Mouse (Mus musculus) CH12.LX (cell line): ENCODE data around the gene Ankfy1. TPM values are rescaled to one million over a fixed set of nuclear protein-coding genes. Genes with fewer than 3 reads are reported as not detected.
"Not testable (repeated sequence)": the region's sequence is repeated elsewhere in the genome, so short reads cannot be mapped to it uniquely, and the experiment has no call there.

Experiments
- DNase-seq: peaks from one replicate; pipeline ENCODE4 v3.0.0-alpha.2; 2013; ENCODE audit errors: extremely low read depth
- H3K27ac ChIP-seq: 2 replicates; pipeline ENCODE4 v1.5.1; 2012; ENCODE audit warnings: low read depth, mild to moderate bottlenecking, control low read depth, moderate library complexity; ENCODE audit not compliant: insufficient read depth
- H3K27me3 ChIP-seq: replicated peaks from 2 replicates; pipeline ENCODE3; 2012; ENCODE audit warnings: inconsistent platforms
- H3K36me3 ChIP-seq, 2 experiments: replicated peaks in 1 of 2; 2 replicates each; pipeline versions ENCODE3 to v1.6.1; 2012; ENCODE audit warnings: inconsistent platforms in 1 of 2, low read length in 1 of 2, mild to moderate bottlenecking in 1 of 2, mixed read lengths in 1 of 2, moderate library complexity in 1 of 2; ENCODE audit not compliant: control insufficient read depth in 1 of 2, insufficient read depth in 1 of 2
- H3K4me1 ChIP-seq, 2 experiments: 2 replicates each; pipeline ENCODE4 v1.6.1; 2012; ENCODE audit warnings: inconsistent platforms in 1 of 2, moderate library complexity in 1 of 2; ENCODE audit not compliant: insufficient read depth in 2 of 2, control insufficient read depth in 1 of 2
- H3K4me2 ChIP-seq: 2 replicates; pipeline ENCODE4 v1.6.1; 2012; ENCODE audit warnings: low read depth, mild to moderate bottlenecking, control low read depth; ENCODE audit not compliant: poor library complexity, insufficient read depth, severe bottlenecking
- H3K4me3 ChIP-seq, 3 experiments: fragments of 150-350 bp in 1 of 3; sonication (generic) in 1 of 3; replicated peaks in 1 of 3; 2 replicates each; pipeline versions ENCODE3 to v1.5.1; 2011 to 2012; ENCODE audit warnings: low read depth in 2 of 3, low read length in 2 of 3, mild to moderate bottlenecking in 2 of 3, moderate library complexity in 2 of 3, control low read depth in 1 of 3, improper control_type of control experiment in 1 of 3, inconsistent platforms in 1 of 3, mixed read lengths in 1 of 3; ENCODE audit not compliant: poor library complexity in 1 of 3
- H3K79me2 ChIP-seq: replicated peaks from 2 replicates; pipeline ENCODE4 v1.6.1; 2012; ENCODE audit warnings: mild to moderate bottlenecking, moderate library complexity; ENCODE audit not compliant: control insufficient read depth, poor library complexity, insufficient read depth, severe bottlenecking; ENCODE audit errors: extremely low read depth
- H3K9ac ChIP-seq: 2 replicates; pipeline ENCODE4 v1.6.1; 2012; ENCODE audit warnings: low read depth, mild to moderate bottlenecking, control low read depth, moderate library complexity; ENCODE audit not compliant: insufficient read depth
- H3K9me3 ChIP-seq: replicated peaks from 2 replicates; pipeline ENCODE3; 2012; ENCODE audit warnings: low read length, inconsistent platforms, mixed read lengths
- CHD1 ChIP-seq: IDR thresholded peaks from 2 replicates; pipeline ENCODE4 v1.6.1; 2012; ENCODE audit warnings: low read depth, low read length, improper control_type of control experiment, inconsistent platforms
- CTCF ChIP-seq, 2 experiments: IDR thresholded peaks in 1 of 2; conservative IDR thresholded peaks in 1 of 2; 2 replicates each; pipeline ENCODE4 v1.5.1; 2011 to 2012; ENCODE audit warnings: low read depth in 2 of 2, low read length in 2 of 2, improper control_type of control experiment in 1 of 2, inconsistent platforms in 1 of 2, mild to moderate bottlenecking in 1 of 2, moderate library complexity in 1 of 2
- E2F4 ChIP-seq: IDR thresholded peaks from 2 replicates; pipeline ENCODE4 v1.6.1; 2011; ENCODE audit warnings: low read depth, low read length, improper control_type of control experiment; ENCODE audit not compliant: insufficient replicate concordance
- ETS1 ChIP-seq: conservative IDR thresholded peaks from 2 replicates; pipeline ENCODE4 v1.6.1; 2012; ENCODE audit warnings: low read depth, mild to moderate bottlenecking, inconsistent platforms, low read length, improper control_type of control experiment, moderate library complexity
- GABPA ChIP-seq: IDR thresholded peaks from 2 replicates; pipeline ENCODE4 v1.6.1; 2012; ENCODE audit warnings: low read depth, low read length, improper control_type of control experiment, inconsistent platforms; ENCODE audit not compliant: insufficient replicate concordance
- JUN ChIP-seq: IDR thresholded peaks from 2 replicates; pipeline ENCODE4 v1.6.1; 2011; ENCODE audit warnings: low read depth, mild to moderate bottlenecking, low read length, improper control_type of control experiment, moderate library complexity; ENCODE audit not compliant: insufficient read depth
- KAT2A ChIP-seq: IDR thresholded peaks from 2 replicates; pipeline ENCODE4 v1.6.1; 2012; ENCODE audit warnings: low read length, improper control_type of control experiment, inconsistent platforms; ENCODE audit not compliant: insufficient replicate concordance
- MEF2A ChIP-seq: IDR thresholded peaks from 2 replicates; pipeline ENCODE4 v1.6.1; 2014; ENCODE audit warnings: low read depth, mild to moderate bottlenecking, inconsistent platforms, low read length, improper control_type of control experiment, borderline replicate concordance
- MXI1 ChIP-seq: IDR thresholded peaks from 2 replicates; pipeline ENCODE4 v1.6.1; 2011; ENCODE audit warnings: mild to moderate bottlenecking, low read depth, low read length, improper control_type of control experiment
- MYC ChIP-seq: IDR thresholded peaks from 2 replicates; pipeline ENCODE4 v1.6.1; 2011; ENCODE audit warnings: low read depth, mild to moderate bottlenecking, improper control_type of control experiment, low read length
- NRF1 ChIP-seq: IDR thresholded peaks from 2 replicates; pipeline ENCODE4 v1.6.1; 2014; ENCODE audit warnings: low read depth, mild to moderate bottlenecking, inconsistent platforms, low read length, improper control_type of control experiment, moderate library complexity
- PAX5 ChIP-seq: IDR thresholded peaks from 2 replicates; pipeline ENCODE4 v1.6.1; 2012; ENCODE audit warnings: low read length, inconsistent platforms, mixed read lengths
- POLR2AphosphoS2 ChIP-seq: IDR thresholded peaks from 2 replicates; pipeline ENCODE4 v1.6.1; 2011; ENCODE audit warnings: low read depth, low read length, improper control_type of control experiment
- RAD21 ChIP-seq: IDR thresholded peaks from 2 replicates; pipeline ENCODE4 v1.6.1; 2011; ENCODE audit warnings: low read depth, mild to moderate bottlenecking, low read length, improper control_type of control experiment, moderate library complexity
- SMC3 ChIP-seq: IDR thresholded peaks from 2 replicates; pipeline ENCODE4 v1.6.1; 2011; ENCODE audit warnings: low read depth, low read length, improper control_type of control experiment
- TBP ChIP-seq: conservative IDR thresholded peaks from 2 replicates; pipeline ENCODE4 v1.6.1; 2011; ENCODE audit warnings: low read depth, low read length, improper control_type of control experiment
- USF1 ChIP-seq: IDR thresholded peaks from 2 replicates; pipeline ENCODE4 v1.6.1; 2014; ENCODE audit warnings: low read depth, mild to moderate bottlenecking, inconsistent platforms, low read length, improper control_type of control experiment
- ZMIZ1 ChIP-seq: IDR thresholded peaks from 2 replicates; pipeline ENCODE4 v1.6.1; 2012; ENCODE audit warnings: low read depth, mild to moderate bottlenecking, inconsistent platforms, low read length, improper control_type of control experiment
- dilution Hi-C: fragments of 300-500 bp; cut with MboI; formaldehyde crosslinking; loops from 2 replicates; pipeline ENCODE4 v1.14.3; 2020; ENCODE audit warnings: low sequenced_read_pairs; ENCODE audit not compliant: extremely low pct_unique_long_range_greater_than_20kb, extremely low pct_ligation_motif_present
- in situ Hi-C: fragments of 300-500 bp; cut with MboI; formaldehyde crosslinking; loops from 3 replicates; pipeline ENCODE4 v1.14.3; 2019; ENCODE audit warnings: low sequenced_read_pairs, low pct_ligation_motif_present, low pct_unique_long_range_greater_than_20kb, mixed read lengths
- polyA plus RNA-seq: library from polyadenylated mRNA; unstranded; fragments of >175 nt; gene quantifications from 2 replicates; pipeline ENCODE4 v1.2.1, GENCODE M21; 2012; ENCODE audit warnings: low read depth; ENCODE audit not compliant: insufficient read length
- total RNA-seq, 2 experiments: library from RNA; depleted of rRNA; stranded (reverse); fragments of 300-350 nt in 1 of 2; fragments of >200 nt in 1 of 2; gene quantifications; 2 replicates each; pipeline ENCODE4 v1.2.3; 2012 to 2014

Gene Ankfy1
- total and polyA plus RNA-seq, 3 experiments = 31.4 to 37.0 (median 31.5) TPM

DNA sequence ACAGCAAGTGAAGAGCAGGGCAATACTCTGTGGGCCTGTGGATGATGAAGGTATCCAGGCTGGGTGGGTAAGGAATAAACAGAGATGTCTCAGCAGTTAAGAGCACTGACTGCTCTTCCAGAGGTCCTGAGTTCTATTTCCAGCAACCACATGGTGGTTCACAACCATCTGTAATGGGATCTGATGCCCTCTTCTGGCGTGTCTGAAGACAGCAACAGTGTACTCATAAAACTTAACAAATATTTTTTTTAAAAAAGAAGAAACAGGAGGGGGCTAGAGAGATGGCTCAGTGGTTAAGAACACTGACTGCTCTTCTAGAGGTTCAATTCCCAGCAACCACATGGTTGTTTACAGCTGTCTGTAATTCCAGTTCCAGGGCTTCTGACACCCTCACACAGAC lies 82.8 kb downstream of the Ankfy1 start:
- not testable (repeated sequence) for H3K9me3 ChIP-seq
- peak in 1 of 2 experiments; percentile 31; a peak in 2 of 4 replicates for TF ChIP-seq CTCF (conservative IDR thresholded peaks at IDR 0.05 in 1 of 2, IDR thresholded peaks at IDR 0.05 in 1 of 2; ENCODE audit: low read depth in 2 of 2, low read length in 2 of 2)
- peak; percentile 25 for TF ChIP-seq SMC3
- TF ChIP-seq MYC = 0 out of 2 replicates have a peak, but pooled peaks have one; percentile 24
- 0 out of 2 replicates have a peak, but pooled peaks have one; percentile 30 for TF ChIP-seq POLR2AphosphoS2
- TF ChIP-seq, all 38 proteins: peak for 4; not testable (repeated sequence) for 34
- H3K9ac ChIP-seq, H3K4me1 ChIP-seq, dilution Hi-C loops, in situ Hi-C loops, H3K4me3 ChIP-seq, DNase-seq, H3K79me2 ChIP-seq, H3K27me3 ChIP-seq, H3K27ac ChIP-seq, H3K4me2 ChIP-seq: not testable (repeated sequence)
- peaks cover 20 to 38% of the 10 kb centered on the region in 2 experiments for H3K36me3 ChIP-seq

DNA sequence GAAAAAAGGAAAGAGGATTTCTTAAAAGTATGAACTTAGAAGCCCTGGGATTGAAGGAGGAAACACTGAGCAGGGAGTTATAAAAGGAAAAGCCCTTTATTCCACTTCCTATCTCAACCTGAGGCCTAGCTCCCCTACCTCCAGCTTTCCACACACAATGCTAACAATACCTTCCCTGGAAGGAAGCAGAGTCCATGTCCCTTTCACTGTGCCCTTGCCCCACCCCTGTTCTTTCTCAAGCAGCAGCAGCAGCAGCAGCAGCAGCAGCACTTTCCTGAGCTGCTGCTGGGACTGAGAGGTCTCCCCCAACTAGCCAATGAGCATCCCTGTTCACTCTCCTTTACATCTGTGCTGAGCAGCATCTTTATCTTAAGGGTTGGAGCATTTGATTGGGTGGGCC lies 89.2 kb downstream of the Ankfy1 start:
- in situ Hi-C loops (no loop called here), dilution Hi-C loops (no loop called here)
- H3K36me3 ChIP-seq = peaks cover 0 to 2% of the 10 kb centered on the region in 2 experiments
- no peaks in the 10 kb centered on the region for H3K9me3 ChIP-seq
- no peak overlapping the region for H3K4me3 ChIP-seq
- H3K79me2 ChIP-seq = no peaks in the 10 kb centered on the region
- TF ChIP-seq PAX5 (no peak), ETS1 (no peak), MEF2A (no peak), KAT2A (no peak), MXI1 (no peak), E2F4 (no peak), GABPA (no peak), USF1 (no peak), TBP (no peak), CHD1 (no peak), ZMIZ1 (no peak), NRF1 (no peak), RAD21 (no peak), JUN (no peak)
- no peaks in the 10 kb centered on the region for H3K27me3 ChIP-seq
- no peak overlapping the region for H3K27ac ChIP-seq
- H3K4me2 ChIP-seq = no peak overlapping the region
- peaks cover 5 to 22% of the 10 kb centered on the region in 2 experiments; a peak in 3 of 4 replicates for H3K4me1 ChIP-seq
- no peak for DNase-seq
- H3K9ac ChIP-seq = no peak overlapping the region
